Mouse (Mus musculus): ENCODE results near the gene 1700021F07Rik.

The 1700021F07Rik gene

DNA sequence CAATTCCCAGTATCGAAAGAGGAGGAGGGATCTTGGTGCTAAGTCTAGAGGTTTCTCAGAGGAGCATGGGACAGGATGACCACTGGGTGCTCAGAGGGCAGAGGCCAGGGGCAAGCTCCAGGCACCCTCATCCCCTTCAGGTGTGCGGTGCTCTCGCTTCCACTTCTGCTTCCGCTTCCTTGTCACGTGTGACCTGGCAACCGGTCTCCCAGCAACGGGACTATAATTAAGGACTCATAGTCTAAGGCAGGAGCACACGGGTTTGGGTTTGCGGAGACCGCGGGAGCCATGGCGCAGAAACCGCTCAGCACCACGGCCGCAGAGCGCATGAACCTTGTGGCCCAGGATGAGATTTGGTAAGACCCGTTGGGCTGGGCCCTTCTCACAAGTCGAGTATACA is at the start of gene 1700021F07Rik:
TSS of gene 1700021F07Rik (plus strand) at position 211 of the 400 bp plus-strand sequence.
- DNase-seq (ENCODE audit: low read depth, low spot score), result peak; percentile 70

DNA sequence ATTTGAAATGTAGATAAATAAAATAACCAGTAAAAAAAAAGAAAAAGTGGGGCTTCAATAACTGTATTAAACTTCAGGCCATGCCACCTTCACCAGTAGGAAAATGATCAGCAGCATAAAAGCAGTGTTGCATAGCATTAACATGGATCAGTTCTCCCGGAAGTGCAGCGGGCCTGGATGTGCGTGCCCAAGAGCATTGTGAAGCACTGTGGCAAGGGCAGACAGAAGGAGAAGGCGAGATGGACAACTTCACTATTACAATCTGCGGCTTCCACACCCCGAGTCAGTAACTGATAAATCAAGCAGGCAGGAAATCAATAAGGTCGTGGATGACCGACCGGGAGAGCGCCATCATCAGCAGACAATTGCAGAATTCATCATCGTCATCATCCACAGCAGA is 49.2 kb upstream of the 1700021F07Rik start:
- no peak for DNase-seq (ENCODE audit: low read depth, low spot score)

DNA sequence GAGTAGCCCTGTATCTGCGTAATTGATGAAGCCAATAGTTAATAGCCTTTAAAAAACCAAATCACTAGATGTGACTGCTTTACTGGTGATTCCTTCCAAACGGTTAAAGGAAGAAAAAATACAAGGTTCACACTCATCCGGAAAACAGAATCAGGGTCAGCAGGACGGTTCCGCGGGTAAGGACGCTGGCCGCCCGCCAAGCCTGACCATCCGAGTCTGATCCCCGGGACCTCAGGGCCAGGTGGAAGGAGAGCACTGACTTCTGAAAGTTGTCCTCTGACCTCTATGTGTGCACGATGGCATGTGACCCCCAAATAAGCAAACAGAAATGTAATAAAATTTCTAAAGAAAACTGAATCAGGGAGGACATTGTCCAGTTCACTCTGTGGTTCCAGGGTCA is 43.3 kb upstream of the 1700021F07Rik start:
- no peak for DNase-seq (ENCODE audit: low read depth, low spot score)

DNA sequence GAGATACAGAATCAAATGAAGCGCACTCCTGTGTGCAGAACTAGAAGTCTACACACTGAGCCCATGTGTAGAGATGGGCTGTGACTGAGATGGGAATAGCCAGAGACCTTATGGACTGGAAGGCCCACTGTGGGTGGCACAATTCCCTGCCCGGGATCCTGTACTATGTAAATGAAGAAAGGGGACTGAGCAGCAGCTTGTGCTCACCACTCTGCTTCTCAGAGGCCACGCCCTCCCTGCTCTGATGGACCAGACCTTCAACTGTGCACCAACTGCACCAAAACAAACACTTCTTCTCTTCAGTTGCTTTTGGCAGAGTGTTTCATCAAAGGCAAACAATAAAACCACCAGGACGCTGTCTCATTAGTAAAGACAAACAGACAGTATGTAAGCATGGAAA is 37.9 kb upstream of the 1700021F07Rik start:
- no peak for DNase-seq (ENCODE audit: low read depth, low spot score)

DNA sequence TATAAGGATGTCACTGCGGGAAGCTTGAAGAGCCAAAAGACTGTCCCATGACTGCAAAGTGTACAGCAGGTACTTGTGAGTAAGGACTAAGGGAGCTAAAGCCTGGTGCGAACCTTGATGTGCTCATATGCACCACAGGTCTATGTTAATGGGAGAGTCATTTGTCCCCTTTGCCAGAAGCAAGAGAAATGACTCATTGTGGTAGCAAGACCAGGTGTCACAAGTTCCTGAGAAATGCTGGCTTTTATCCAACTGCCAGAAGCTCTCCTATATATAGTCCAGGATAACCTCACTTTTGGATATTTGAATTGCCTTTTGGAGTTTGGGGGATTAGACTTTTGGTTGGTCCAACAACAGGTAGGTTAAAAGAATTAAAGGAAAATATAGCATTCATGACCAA is 22.8 kb upstream of the 1700021F07Rik start:
- no peak for DNase-seq (ENCODE audit: low read depth, low spot score)

DNA sequence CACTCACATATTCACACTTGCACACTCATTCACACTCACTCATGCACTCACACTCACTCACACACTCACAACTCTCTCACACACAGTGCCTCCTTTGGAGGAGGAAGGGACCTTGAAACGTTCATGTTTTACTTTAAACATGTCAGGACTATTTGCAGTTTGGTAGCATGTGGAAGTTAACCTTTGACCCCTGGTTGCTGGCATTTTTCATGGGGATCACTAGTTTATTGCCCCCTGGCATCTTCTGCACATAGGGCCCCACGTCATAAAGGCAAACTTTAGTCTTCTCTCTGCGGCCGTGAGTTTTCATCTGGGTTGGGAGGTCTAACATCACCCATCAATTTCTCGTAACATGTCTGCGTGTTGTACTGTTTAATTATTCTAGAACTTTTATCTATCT is 8.4 kb upstream of the 1700021F07Rik start:
- DNase-seq (ENCODE audit: low read depth, low spot score), result no peak

DNA sequence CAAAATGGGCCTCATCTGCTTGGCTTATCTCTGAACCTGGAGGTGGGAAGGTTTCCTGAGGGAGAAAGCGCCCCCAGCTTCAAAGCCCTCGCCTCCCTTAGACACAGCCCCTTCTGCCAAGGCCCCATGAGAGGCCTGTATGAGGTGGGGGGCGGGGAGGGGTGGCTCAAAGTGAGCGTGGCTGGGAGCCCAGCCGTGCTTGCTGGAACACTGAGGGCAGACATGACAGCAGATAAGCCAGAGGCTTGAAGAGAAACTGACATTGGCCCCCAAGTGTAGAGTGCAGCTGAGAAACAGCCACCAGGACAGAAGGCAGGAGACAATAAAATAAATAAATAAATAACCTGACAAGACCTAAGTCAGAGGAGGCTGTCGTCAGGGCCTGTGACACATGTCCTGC is 7.2 kb upstream of the 1700021F07Rik start:
- no peak for DNase-seq (ENCODE audit: low read depth, low spot score)

DNA sequence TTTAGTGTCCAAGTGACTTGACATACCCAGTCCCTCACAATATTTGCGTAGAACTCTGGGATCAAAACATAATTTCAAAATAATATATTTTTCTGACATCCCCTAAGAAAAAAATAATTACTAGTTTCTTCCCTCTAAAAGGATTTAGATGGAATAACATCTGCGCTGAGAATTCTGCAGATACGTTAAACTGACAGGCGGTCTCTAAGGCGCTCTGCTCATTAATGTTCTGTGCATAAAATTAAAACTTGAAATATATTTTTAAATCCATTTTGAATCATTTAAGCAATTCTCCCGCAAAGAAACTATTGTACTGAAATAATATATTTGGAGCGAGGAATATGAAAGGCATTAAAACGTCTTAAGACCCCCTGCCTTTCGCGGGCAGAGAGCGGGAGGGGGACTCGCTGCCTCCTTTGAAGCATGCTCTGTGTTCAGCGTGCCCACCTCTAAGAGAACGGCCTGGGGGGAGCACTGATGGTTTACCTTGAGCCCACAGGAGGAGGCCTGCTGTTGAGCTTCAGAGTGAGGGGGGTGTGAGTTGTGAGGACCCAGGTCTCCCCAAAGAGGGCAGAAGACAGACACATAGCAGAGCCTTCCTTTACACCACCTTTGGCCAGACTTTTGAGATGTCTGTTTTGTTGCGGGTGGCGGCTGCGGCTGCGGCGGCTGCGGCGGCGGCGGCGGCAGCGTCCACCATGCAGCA is 6.1 kb upstream of the 1700021F07Rik start:
- DNase-seq (ENCODE audit: low read depth, low spot score), result no peak

DNA sequence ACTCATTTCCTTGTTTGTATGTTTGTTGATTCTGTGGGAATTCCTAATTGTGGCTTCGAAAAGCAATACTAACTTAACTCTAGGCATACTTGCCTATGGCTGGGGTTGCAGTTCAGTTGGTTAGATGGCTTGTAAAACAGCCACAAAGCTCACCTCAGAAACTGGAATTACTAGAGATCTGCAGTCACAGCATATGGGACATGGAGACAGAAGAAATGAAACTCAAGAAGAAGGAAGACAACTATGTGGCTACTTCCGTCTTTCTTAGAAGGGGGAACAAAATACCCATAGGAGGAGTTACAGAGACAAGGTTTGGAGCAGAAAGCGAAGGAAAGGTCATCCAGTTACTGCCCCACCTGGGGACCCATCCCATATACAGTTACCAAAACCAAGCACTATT is 6.1 kb downstream of the 1700021F07Rik start:
- peak; percentile 9 for DNase-seq (ENCODE audit: low read depth, low spot score)

DNA sequence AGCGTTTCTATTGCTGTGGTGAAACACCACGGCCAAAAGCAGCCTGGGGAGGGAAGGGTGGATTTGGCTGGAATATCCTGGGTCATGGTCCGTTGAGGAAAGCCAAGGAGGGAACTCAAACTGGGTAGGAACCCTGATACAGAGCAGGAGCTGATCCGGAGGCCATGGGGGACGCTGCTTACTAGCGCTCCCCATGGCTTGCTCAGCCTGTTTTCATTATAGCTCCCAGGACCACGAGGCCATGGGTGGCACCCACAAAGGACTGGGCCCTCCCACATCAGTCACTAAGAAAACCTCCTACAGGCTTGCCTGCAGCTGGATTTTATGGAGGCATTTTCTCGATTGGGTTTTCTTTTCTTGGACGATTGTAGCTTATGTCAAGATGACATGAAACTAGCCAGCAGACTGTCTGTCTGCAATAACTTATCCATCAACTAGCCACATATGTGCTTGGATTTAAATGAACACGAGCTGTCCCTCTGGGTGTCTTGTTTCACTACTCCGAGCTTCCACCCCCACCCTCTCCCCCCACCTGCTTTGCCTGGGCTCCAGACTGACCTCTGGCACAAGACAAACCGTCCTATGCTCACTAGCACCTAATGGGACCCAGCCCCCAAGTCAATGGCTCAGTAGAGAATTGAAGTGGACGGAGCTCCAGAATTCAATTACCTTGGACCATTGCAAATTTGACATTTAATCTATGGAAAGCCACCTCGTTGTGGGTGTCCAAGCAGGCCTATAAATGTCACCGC is 10.5 kb downstream of the 1700021F07Rik start:
- no peak for DNase-seq (ENCODE audit: low read depth, low spot score)

DNA sequence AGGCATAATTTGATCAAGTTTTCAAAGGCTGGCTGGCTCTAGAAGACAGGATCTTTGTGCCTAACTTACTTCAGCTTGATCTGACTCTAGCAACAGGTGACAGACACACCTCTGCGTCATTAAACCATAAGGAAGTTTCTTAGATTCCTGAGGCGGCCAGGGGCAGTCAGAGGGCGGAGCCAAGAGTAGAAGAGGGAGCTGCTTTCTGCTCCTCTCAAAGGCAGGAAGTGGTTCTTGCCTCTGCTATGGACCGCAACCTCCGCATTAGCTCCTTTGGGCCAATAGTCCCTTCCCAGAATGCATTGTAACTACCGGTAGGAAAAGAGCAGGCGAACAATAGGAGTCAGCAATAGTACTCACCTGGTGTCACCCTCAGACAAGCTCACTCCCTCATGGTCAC is 12.2 kb downstream of the 1700021F07Rik start:
- no peak for DNase-seq (ENCODE audit: low read depth, low spot score)

DNA sequence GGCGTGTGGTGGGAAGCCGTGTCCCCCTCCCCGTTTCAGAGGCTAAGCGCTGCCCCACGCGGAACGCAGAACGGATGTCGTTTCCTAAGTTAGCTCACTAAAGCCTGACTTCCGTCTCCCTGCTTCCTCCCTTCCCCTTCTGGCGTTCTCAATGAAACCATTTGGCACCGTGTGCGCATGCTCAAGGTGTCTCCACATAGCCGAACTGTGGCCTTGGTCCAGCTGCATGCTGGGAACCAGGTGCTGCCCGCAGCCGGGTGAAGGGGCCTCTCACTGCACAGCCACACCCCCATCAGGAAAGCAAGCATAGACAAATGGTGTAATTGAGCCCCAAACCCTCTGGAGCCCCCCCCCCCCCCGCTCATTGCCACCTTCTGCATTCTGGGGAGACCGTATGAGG is 13.0 kb downstream of the 1700021F07Rik start:
- DNase-seq (ENCODE audit: low read depth, low spot score), result no peak

DNA sequence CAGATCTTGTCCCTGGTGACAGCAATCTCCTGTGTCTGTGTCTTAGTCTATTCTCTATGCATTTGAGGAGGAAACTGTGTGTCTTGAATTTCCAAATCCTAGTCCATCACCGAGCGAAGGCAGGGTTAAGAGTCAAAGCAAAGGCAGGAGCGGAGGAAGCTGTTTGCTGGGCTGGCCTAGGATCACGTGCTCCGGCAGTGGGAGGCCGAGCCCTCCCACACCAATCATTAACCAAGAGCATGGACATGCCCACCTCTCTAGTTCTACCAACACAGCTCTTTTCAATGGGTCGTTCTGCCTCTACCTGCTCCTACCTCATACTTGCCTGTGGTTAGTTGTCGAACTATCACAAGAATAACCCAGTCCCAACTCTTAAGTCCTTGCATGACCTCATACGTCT is 13.5 kb downstream of the 1700021F07Rik start:
- no peak for DNase-seq (ENCODE audit: low read depth, low spot score)

DNA sequence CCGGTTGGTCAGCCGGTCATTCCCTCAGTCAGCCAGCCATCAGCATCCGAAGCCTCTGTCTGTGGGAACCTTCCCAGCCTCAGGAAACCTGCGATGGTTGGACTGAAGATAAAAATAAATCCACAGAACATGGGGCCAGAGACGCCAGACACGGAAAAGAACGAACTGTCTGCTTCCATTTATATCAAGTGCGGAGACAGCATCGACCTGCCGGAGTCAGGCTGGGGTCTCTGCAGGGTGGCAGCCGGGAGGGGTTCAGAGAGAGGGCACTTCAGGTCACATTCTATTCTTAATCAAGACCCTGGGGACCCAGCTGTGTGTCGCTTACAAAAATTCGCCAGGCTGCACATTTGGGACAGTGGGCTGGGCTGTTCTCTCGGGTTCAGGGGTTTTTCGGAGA is 17.4 kb downstream of the 1700021F07Rik start:
- no peak for DNase-seq (ENCODE audit: low read depth, low spot score)

DNA sequence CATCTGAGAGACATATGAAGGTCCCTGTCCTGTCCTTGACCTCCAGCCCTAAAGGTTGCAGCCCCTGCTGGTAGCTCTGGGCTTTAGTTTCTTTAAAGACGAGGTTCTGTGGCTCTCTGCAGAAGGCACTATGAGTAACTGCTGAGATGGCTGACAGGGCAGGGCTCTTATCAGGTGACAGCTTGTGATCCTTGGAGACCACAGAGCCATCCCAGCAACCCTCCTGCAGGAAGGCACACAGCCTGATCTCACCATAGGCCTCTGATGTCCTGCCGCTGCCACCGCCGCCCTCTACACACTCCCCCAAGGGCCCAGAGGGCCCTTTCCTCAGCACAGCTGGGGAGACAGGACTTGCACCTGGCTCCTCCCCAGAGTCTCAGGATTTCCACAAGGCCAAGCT is 19.4 kb downstream of the 1700021F07Rik start:
- no peak for DNase-seq (ENCODE audit: low read depth, low spot score)

DNA sequence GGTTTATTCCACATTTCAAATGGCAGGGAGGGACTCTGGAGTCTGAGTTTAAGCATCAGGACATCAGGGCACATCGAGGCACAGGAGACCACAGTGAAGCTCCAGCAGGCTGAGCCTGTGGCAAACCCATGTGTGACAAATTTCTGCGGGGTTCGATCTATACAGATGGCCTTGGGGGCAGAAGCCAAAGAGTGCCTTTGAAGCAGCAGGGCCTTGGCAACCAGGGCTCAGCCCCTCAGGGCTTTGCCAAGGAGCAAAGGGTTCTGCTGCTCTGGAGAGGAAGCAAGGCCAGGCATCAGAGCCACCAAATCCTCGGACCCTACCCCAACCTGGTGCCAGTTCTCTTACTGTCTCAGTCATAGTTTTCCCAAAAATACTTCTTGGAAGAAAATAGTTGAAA is 20.3 kb downstream of the 1700021F07Rik start:
- DNase-seq (ENCODE audit: low read depth, low spot score), result no peak

DNA sequence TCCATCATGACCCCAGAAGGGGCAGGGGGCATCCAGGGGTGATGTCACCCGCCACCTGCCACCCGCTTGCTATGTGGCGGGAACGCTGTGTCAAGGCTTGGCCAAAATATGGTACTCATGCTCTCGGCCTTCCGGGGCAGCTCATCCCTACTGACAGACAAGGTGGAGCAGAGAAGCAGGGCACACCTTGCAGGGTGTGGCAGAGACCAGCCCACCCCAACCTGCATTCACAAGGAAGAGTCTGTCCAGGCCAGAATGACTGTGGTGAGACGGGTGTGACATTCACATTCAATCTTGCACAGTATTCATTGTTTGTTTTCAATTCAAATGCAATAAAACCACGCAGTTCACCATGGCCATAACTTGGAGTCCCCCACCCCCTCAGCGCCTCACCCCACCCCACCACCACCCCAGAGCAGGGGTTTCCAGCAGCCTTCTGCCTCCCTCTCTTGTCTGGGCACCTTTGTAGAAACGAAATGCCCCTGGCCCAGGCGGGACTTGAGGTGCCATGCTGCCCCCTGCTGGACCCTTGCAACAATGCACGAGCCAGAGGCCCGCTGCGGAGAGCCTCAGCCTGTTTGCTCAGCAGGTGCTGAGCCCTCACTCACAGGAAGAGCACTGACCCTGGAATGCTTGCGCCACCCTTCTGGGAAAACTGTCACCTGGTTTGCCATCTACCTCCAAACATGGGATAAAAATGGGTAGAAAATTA is 23.8 kb downstream of the 1700021F07Rik start:
- peak; percentile 69 for DNase-seq (ENCODE audit: low read depth, low spot score)

DNA sequence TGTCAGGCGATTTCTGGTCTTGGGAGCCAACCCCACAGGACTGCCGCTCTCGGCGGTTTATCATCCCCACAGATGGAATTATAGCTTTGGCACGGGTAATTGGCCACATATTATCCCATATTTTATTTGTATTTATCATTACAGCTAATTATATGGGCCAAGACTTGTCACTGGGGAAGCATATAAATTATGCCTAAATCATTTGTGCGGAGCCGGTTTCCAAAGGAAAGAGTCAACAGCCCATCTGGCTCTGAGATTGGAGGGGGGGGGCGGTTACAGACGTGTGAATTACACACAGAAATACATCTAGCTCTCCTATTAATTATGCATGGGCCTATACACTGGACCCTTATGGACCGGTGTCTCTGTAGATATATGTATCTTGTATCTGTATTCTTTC is 26.9 kb downstream of the 1700021F07Rik start:
- DNase-seq (ENCODE audit: low read depth, low spot score), result no peak

DNA sequence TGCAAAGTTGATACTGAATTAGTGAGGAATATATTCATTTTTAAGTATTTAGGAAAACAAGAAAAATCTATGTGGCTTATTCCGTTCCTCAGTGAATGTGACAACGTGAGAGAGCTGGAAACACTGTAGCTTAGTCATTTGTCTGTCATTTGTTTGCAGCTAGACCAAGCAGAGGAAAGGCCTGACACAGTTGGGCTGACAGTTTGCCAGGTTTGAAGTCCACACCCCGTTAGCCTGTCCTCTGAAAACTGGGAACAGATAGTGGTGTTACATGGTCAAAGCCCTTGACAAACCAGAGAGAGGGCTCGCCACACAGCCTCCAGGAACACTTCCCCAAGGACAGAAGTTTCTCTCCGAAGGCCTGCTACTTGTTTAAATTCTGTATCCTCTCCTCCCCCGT is 28.3 kb downstream of the 1700021F07Rik start:
- DNase-seq (ENCODE audit: low read depth, low spot score), result no peak

DNA sequence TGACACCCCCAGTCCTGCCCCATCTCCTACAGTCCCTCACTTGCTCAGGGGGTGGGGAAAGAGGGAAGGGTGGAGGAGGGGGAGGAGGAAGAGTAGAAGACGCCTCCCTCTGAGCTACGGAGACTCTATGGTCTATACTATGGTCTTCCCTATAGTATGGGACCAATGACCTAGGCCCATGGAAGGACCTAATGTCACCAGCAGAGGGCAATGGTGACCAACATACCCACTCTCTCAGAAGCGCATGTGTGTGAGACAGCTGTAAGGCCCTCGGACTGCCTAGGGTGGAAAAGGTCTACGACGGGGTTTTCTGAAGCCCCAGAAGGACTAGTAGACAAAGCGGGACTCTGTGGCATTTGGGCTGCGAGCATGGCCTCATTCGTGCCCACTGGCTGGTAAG is 31.5 kb downstream of the 1700021F07Rik start:
- DNase-seq (ENCODE audit: low read depth, low spot score), result peak; percentile 60

DNA sequence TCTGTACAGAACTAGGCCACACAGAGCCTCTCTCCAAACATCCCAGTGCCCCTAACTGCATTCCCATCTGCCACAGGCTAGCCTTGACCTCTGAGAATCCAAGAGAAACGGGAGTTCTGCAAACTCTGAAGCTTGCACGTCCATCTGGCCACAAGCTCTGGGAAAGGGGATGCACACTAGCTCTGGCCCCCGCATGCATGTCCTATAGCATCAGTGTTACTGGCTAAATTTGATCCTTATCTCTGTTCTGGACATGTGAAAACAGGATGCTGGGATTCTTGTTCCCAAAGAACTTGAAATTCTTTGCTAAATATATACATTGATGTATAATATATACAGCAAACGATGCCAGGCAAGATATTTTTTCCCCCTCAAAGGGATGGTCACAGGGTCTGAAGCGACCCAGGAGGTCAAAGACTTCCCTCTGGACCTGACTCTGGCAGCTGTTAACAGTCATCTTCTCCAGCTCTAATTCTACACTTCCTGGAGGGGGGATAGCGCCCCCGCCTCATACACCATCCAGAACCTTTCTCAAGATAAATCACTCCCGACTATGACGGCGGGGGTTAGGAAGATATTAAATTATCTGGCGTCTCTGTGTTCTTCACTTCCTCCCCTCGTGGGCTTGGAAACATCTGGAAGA is 36.5 kb downstream of the 1700021F07Rik start:
- DNase-seq (ENCODE audit: low read depth, low spot score), result no peak

DNA sequence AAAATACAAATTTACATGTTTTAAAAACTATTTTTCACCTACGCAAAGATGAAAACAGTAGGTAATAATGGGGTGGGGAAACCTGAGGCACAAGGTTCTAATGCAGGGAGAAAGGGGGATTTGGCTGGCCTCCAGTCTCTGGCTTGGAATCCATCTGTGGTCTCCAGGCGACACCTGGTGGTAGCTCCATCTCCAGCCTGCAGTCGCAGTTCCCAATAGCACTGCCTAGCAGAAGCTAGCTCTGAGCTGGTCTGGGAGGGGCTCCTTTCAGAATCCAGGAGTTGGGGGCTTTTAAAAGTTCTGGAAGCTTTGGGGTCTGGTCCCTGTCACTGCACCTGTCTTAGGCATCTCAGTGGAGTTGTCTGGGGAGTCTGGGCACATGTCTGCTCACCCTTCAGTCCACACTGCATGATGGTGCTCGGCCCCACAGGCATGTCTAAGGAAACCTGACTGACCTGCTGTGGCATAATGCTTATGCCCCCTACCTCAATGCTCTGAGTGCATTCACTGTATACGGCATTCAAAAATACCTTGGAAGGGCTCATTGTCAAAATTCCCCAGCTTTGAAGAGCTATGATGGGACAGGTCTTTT is 39.6 kb downstream of the 1700021F07Rik start:
- DNase-seq (ENCODE audit: low read depth, low spot score), result peak; percentile 50
